14 mouse cellular contexts compared by ENCODE assay signal in the genomic region with DNA sequence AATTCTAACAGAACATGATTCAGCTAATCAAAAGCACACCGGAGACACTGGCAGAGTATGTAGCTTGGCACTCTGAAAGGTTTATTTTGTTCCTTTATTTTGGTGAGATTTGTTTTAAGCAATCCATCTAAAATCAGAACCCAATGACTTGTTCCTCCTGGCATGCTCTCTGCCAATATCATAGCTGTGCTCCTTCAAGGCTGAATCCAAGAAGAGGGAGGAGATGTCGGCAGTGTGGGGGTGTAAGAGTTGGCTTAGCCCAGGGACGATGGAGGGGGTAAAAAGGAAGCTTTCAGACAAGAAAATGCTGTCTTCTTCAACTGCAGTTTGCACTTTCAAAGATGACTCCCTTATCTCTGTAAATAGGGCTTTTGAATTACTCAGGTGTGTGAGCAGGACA.
DNase-seq lines count a peak whose midpoint lies in the region; ATAC-seq and TF ChIP-seq lines count a peak whose summit lies in the region.
"Had no signal": no experiment of that assay in that cellular context is flagged by ENCODE, and none has a peak within 500 bp of the region (broad histone marks: within the 10 kb centered on the region; RNA-seq: fewer than 3 reads in every experiment).

No protein-coding gene starts in this region.

- no peak overlapping the region for H3K4me3 ChIP-seq in hindbrain, embryonic 14.5 days (replicated peaks; ENCODE audit: low read length)
- H3K4me3 ChIP-seq in hindbrain, postnatal 0 days (ENCODE audit: low read length): no peak overlapping the region
- H3K4me3 ChIP-seq in liver, postnatal 0 days (ENCODE audit: low read depth, low read length): no peak overlapping the region
- H3K4me3 ChIP-seq: heart, embryonic 13.5 days had no signal

- no peak for ATAC-seq in hindbrain, embryonic 14.5 days (ENCODE audit: low FRiP score)
- ATAC-seq in hindbrain, postnatal 0 days: no peak
- no peak for ATAC-seq in liver, postnatal 0 days
- ATAC-seq: inflammation-experienced regulatory T-cells, adult 6 months had no signal

- no peak for DNase-seq in hindbrain, embryonic 14.5 days (ENCODE audit: low spot score)
- DNase-seq in hindbrain, postnatal 0 days (ENCODE audit: low spot score): no peak
- peak; percentile 5 for DNase-seq in ovary, postnatal 36 days (ENCODE audit: low spot score)
- no peak for DNase-seq in ovary, postnatal 10 days (ENCODE audit: low spot score)
- DNase-seq in frontal cortex, postnatal 36 days (ENCODE audit: low spot score in 2 of 2): peak; percentile 50 to 55
- DNase-seq in telencephalon, adult 2 months (ENCODE audit: low read depth, low spot score): peak; percentile 79
- no peak for DNase-seq in thymus, postnatal 36 days
- DNase-seq in liver, postnatal 0 days: no peak
- DNase-seq: B cell, adult 2 months; kidney, postnatal 36 days; lung, postnatal 10 days; retina, postnatal 1 day had no signal

- WGBS in hindbrain, embryonic 14.5 days: 55% methylated on average over 3 of the region's 3 CpGs
- 41% methylated on average over 3 of the region's 3 CpGs for WGBS in hindbrain, postnatal 0 days
- WGBS in liver, postnatal 0 days (ENCODE audit: insufficient replicate concordance): 70% methylated on average over 3 of the region's 3 CpGs

- peak overlapping the region; percentile 20; the same call in 1 of the 2 replicates for H3K27ac ChIP-seq in hindbrain, embryonic 14.5 days
- H3K27ac ChIP-seq in hindbrain, postnatal 0 days: no peak overlapping the region
- no peak overlapping the region for H3K27ac ChIP-seq in liver, postnatal 0 days (ENCODE audit: low read depth)
- H3K27ac ChIP-seq: heart, embryonic 13.5 days had no signal

- H3K9me3 ChIP-seq in hindbrain, embryonic 14.5 days (ENCODE audit: control insufficient read depth, low read length): no peaks in the 10 kb centered on the region
- no peaks in the 10 kb centered on the region for H3K9me3 ChIP-seq in hindbrain, postnatal 0 days (ENCODE audit: low read length)
- H3K9me3 ChIP-seq in liver, postnatal 0 days (ENCODE audit: low read length): no peaks in the 10 kb centered on the region
- H3K9me3 ChIP-seq: heart, embryonic 13.5 days had no signal

- no peak for TF ChIP-seq EP300 in liver, postnatal 0 days (IDR thresholded peaks at IDR 0.05; ENCODE audit: low read depth)

- no peak overlapping the region for H3K4me2 ChIP-seq in hindbrain, embryonic 14.5 days (replicated peaks)
- H3K4me2 ChIP-seq in hindbrain, postnatal 0 days (ENCODE audit: low read depth, low read length): no peak overlapping the region
- no peak overlapping the region for H3K4me2 ChIP-seq in liver, postnatal 0 days (ENCODE audit: low read depth, low read length)
- H3K4me2 ChIP-seq: heart, embryonic 13.5 days had no signal

- H3K36me3 ChIP-seq in hindbrain, embryonic 14.5 days (replicated peaks; ENCODE audit: control insufficient read depth, insufficient read depth): no peaks in the 10 kb centered on the region
- H3K36me3 ChIP-seq in hindbrain, postnatal 0 days (ENCODE audit: insufficient read depth, low read length): no peaks in the 10 kb centered on the region
- no peaks in the 10 kb centered on the region for H3K36me3 ChIP-seq in liver, postnatal 0 days (replicated peaks; ENCODE audit: insufficient read depth, low read length)
- H3K36me3 ChIP-seq: heart, embryonic 13.5 days had no signal

- H3K9ac ChIP-seq in hindbrain, embryonic 14.5 days: peak overlapping the region; percentile 20; the same call in 1 of the 2 replicates
- no peak overlapping the region for H3K9ac ChIP-seq in hindbrain, postnatal 0 days (replicated peaks; ENCODE audit: low read length)
- no peak overlapping the region for H3K9ac ChIP-seq in liver, postnatal 0 days (replicated peaks)
- H3K9ac ChIP-seq: heart, embryonic 13.5 days had no signal

- no peaks in the 10 kb centered on the region for H3K27me3 ChIP-seq in hindbrain, embryonic 14.5 days (ENCODE audit: control insufficient read depth, insufficient read depth, low read length)
- H3K27me3 ChIP-seq in hindbrain, postnatal 0 days (ENCODE audit: insufficient read depth, low read length): no peaks in the 10 kb centered on the region
- H3K27me3 ChIP-seq in liver, postnatal 0 days (ENCODE audit: insufficient read depth, low read length): no peaks in the 10 kb centered on the region
- H3K27me3 ChIP-seq: heart, embryonic 13.5 days had no signal

- H3K4me1 ChIP-seq in hindbrain, embryonic 14.5 days (replicated peaks; ENCODE audit: control insufficient read depth, insufficient read depth, low read length): peaks cover 14% of the 10 kb centered on the region; the same call in 1 of the 2 replicates
- H3K4me1 ChIP-seq in hindbrain, postnatal 0 days (ENCODE audit: insufficient read depth, low read length): 0 out of 2 replicates have a peak, but pooled peaks cover 6% of the 10 kb centered on the region
- no peaks in the 10 kb centered on the region for H3K4me1 ChIP-seq in liver, postnatal 0 days (ENCODE audit: insufficient read depth)
- H3K4me1 ChIP-seq: heart, embryonic 13.5 days had no signal

- TF ChIP-seq CTCF in hindbrain, postnatal 0 days (IDR thresholded peaks at IDR 0.05; ENCODE audit: low read depth): no peak
- no peak for TF ChIP-seq CTCF in liver, postnatal 0 days (IDR thresholded peaks at IDR 0.05; ENCODE audit: low read depth)

Comparison
In these comparisons a context has a peak if more than half of its experiments do, and no peak if none do; other contexts are left out.
1. DNase-seq: peak in ovary, postnatal 36 days (single experiment), frontal cortex, postnatal 36 days (2 of 2) and telencephalon, adult 2 months (single experiment); none in hindbrain, embryonic 14.5 days (single experiment), hindbrain, postnatal 0 days (single experiment), ovary, postnatal 10 days (single experiment), thymus, postnatal 36 days (0 of 2) and liver, postnatal 0 days (single experiment).